20 mouse cellular contexts compared by ENCODE assay signal in genomic region chr17:56822380-56822779, GRCm38 (mm10). TPM values are rescaled to one million over a fixed set of nuclear protein-coding genes. Genes with fewer than 3 reads are reported as not detected.
"Had no signal": no experiment of that assay in that cellular context is flagged by ENCODE, and none has a peak within 500 bp of the region (broad histone marks: within the 10 kb centered on the region; RNA-seq: fewer than 3 reads in every experiment).

No protein-coding gene starts in this region.

- H3K27ac ChIP-seq: layer of hippocampus, adult 2 months; lung, embryonic 15.5 days; macrophage; midbrain, embryonic 12.5 days had no signal

- H3K9ac ChIP-seq: liver, postnatal 0 days; lung, embryonic 15.5 days; midbrain, embryonic 12.5 days had no signal

- H3K9me3 ChIP-seq: lung, embryonic 15.5 days; megakaryocyte, embryonic 14.5 days; midbrain, embryonic 12.5 days had no signal

- DNase-seq: kidney, adult 9 months; kidney, postnatal 10 days; kidney, postnatal 4 days; left cerebral cortex, postnatal 4 days; liver, postnatal 0 days; right cerebral cortex, adult 18-20 months; right cerebral cortex, postnatal 25 days; thymus, adult 2 months; thymus, postnatal 4 days had no signal

- H3K27me3 ChIP-seq: lung, embryonic 15.5 days had no signal

- H3K4me2 ChIP-seq: liver, embryonic 11.5 days; lung, embryonic 15.5 days; midbrain, embryonic 12.5 days had no signal

- ATAC-seq: intestine, postnatal 0 days; liver, postnatal 0 days had no signal

- H3K4me3 ChIP-seq: layer of hippocampus, adult 2 months; lung, embryonic 15.5 days; megakaryocyte, embryonic 14.5 days; midbrain, embryonic 12.5 days had no signal

- H3K36me3 ChIP-seq: lung, embryonic 15.5 days; midbrain, embryonic 12.5 days had no signal

RNA-seq across cellular contexts. Expression of gene Acsbg2, which starts 51.9 kb away (rescaled TPM):
- polyA plus RNA-seq: intestine, postnatal 0 days; limb, embryonic 14.5 days; liver, embryonic 11.5 days; liver, postnatal 0 days; lung, embryonic 15.5 days; macrophage; midbrain, embryonic 12.5 days; midbrain, postnatal 0 days; neural tube, embryonic 14.5 days; small intestine, adult 2 months had no signal

RNA-seq across cellular contexts. Expression of gene Prr22, which starts 52.3 kb away (rescaled TPM):
- polyA plus RNA-seq: macrophage had no signal

RNA-seq across cellular contexts. Expression of gene 1700061G19Rik, which starts 52.9 kb away (rescaled TPM):
- polyA plus RNA-seq: macrophage; small intestine, adult 2 months had no signal
